Mouse (Mus musculus): Measurements from ENCODE around the gene Clasp1.

DNA sequence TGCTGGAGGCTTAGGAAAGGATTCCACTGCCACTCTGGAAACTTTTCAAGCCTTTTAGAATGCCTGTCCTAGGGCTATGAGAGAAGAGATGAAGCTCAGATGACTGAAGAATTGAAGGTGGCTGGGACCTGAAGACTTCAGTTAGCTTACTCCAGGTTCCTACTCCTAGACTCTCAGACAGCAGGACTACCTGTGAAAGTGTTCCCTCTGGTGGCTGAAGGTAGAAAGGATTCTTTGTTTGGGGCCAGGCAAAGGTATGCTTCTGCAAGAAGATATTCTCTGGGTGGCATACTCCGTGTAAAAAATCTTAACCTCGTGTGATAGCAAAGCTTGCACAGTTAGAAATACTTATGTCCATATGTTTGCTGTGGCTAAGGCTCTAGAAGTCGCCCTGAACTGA lies 104.0 kb downstream of the Clasp1 start:
- TF ChIP-seq CTCF (IDR thresholded peaks at IDR 0.05; ENCODE audit: insufficient read depth, low read length), result no peak
- TF ChIP-seq POLR2A (IDR thresholded peaks at IDR 0.05; ENCODE audit: borderline replicate concordance, extremely low read depth, low read depth, low read length), result no peak

All from lung, adult 2 months (tissue).